Mouse (Mus musculus) CH12.LX (cell line): ENCODE results near the gene Zswim7. TPM values are rescaled to one million over a fixed set of nuclear protein-coding genes. Genes with fewer than 3 reads are reported as not detected.

Source experiments
- DNase-seq: peaks from one replicate; pipeline ENCODE4 v3.0.0-alpha.2; 2013; ENCODE audit errors: extremely low read depth
- H3K27ac ChIP-seq: 2 replicates; pipeline ENCODE4 v1.5.1; 2012; ENCODE audit warnings: low read depth, mild to moderate bottlenecking, control low read depth, moderate library complexity; ENCODE audit not compliant: insufficient read depth
- H3K27me3 ChIP-seq: replicated peaks from 2 replicates; pipeline ENCODE3; 2012; ENCODE audit warnings: inconsistent platforms
- H3K36me3 ChIP-seq, 2 experiments: replicated peaks in 1 of 2; 2 replicates each; pipeline versions ENCODE3 to v1.6.1; 2012; ENCODE audit warnings: inconsistent platforms in 1 of 2, low read length in 1 of 2, mild to moderate bottlenecking in 1 of 2, mixed read lengths in 1 of 2, moderate library complexity in 1 of 2; ENCODE audit not compliant: control insufficient read depth in 1 of 2, insufficient read depth in 1 of 2
- H3K4me1 ChIP-seq, 2 experiments: 2 replicates each; pipeline ENCODE4 v1.6.1; 2012; ENCODE audit warnings: inconsistent platforms in 1 of 2, moderate library complexity in 1 of 2; ENCODE audit not compliant: insufficient read depth in 2 of 2, control insufficient read depth in 1 of 2
- H3K4me2 ChIP-seq: 2 replicates; pipeline ENCODE4 v1.6.1; 2012; ENCODE audit warnings: low read depth, mild to moderate bottlenecking, control low read depth; ENCODE audit not compliant: poor library complexity, insufficient read depth, severe bottlenecking
- H3K4me3 ChIP-seq, 3 experiments: fragments of 150-350 bp in 1 of 3; sonication (generic) in 1 of 3; replicated peaks in 1 of 3; 2 replicates each; pipeline versions ENCODE3 to v1.5.1; 2011 to 2012; ENCODE audit warnings: low read depth in 2 of 3, low read length in 2 of 3, mild to moderate bottlenecking in 2 of 3, moderate library complexity in 2 of 3, control low read depth in 1 of 3, improper control_type of control experiment in 1 of 3, inconsistent platforms in 1 of 3, mixed read lengths in 1 of 3; ENCODE audit not compliant: poor library complexity in 1 of 3
- H3K79me2 ChIP-seq: replicated peaks from 2 replicates; pipeline ENCODE4 v1.6.1; 2012; ENCODE audit warnings: mild to moderate bottlenecking, moderate library complexity; ENCODE audit not compliant: control insufficient read depth, poor library complexity, insufficient read depth, severe bottlenecking; ENCODE audit errors: extremely low read depth
- H3K9ac ChIP-seq: 2 replicates; pipeline ENCODE4 v1.6.1; 2012; ENCODE audit warnings: low read depth, mild to moderate bottlenecking, control low read depth, moderate library complexity; ENCODE audit not compliant: insufficient read depth
- H3K9me3 ChIP-seq: replicated peaks from 2 replicates; pipeline ENCODE3; 2012; ENCODE audit warnings: low read length, inconsistent platforms, mixed read lengths
- BHLHE40 ChIP-seq: IDR thresholded peaks from 2 replicates; pipeline ENCODE4 v1.6.1; 2011; ENCODE audit warnings: mild to moderate bottlenecking, low read depth, low read length, improper control_type of control experiment
- E2F4 ChIP-seq: IDR thresholded peaks from 2 replicates; pipeline ENCODE4 v1.6.1; 2011; ENCODE audit warnings: low read depth, low read length, improper control_type of control experiment; ENCODE audit not compliant: insufficient replicate concordance
- EP300 ChIP-seq: IDR thresholded peaks from 2 replicates; pipeline ENCODE4 v1.6.1; 2011; ENCODE audit warnings: low read length, improper control_type of control experiment
- HCFC1 ChIP-seq: IDR thresholded peaks from 2 replicates; pipeline ENCODE4 v1.6.1; 2012; ENCODE audit warnings: low read depth, mild to moderate bottlenecking, inconsistent platforms, low read length, improper control_type of control experiment
- JUN ChIP-seq: IDR thresholded peaks from 2 replicates; pipeline ENCODE4 v1.6.1; 2011; ENCODE audit warnings: low read depth, mild to moderate bottlenecking, low read length, improper control_type of control experiment, moderate library complexity; ENCODE audit not compliant: insufficient read depth
- JUND ChIP-seq: conservative IDR thresholded peaks from 2 replicates; pipeline ENCODE4 v1.6.1; 2011; ENCODE audit warnings: low read depth, low read length, improper control_type of control experiment
- MAFK ChIP-seq: IDR thresholded peaks from 2 replicates; pipeline ENCODE4 v1.6.1; 2011; ENCODE audit warnings: low read length, improper control_type of control experiment; ENCODE audit not compliant: insufficient replicate concordance
- MEF2A ChIP-seq: IDR thresholded peaks from 2 replicates; pipeline ENCODE4 v1.6.1; 2014; ENCODE audit warnings: low read depth, mild to moderate bottlenecking, inconsistent platforms, low read length, improper control_type of control experiment, borderline replicate concordance
- MXI1 ChIP-seq: IDR thresholded peaks from 2 replicates; pipeline ENCODE4 v1.6.1; 2011; ENCODE audit warnings: mild to moderate bottlenecking, low read depth, low read length, improper control_type of control experiment
- MYC ChIP-seq: IDR thresholded peaks from 2 replicates; pipeline ENCODE4 v1.6.1; 2011; ENCODE audit warnings: low read depth, mild to moderate bottlenecking, improper control_type of control experiment, low read length
- POLR2A ChIP-seq: IDR thresholded peaks from 2 replicates; pipeline ENCODE4 v1.6.1; 2011; ENCODE audit warnings: low read depth, mild to moderate bottlenecking, improper control_type of control experiment, low read length
- RAD21 ChIP-seq: IDR thresholded peaks from 2 replicates; pipeline ENCODE4 v1.6.1; 2011; ENCODE audit warnings: low read depth, mild to moderate bottlenecking, low read length, improper control_type of control experiment, moderate library complexity
- SIN3A ChIP-seq: IDR thresholded peaks from 2 replicates; pipeline ENCODE4 v1.6.1; 2012; ENCODE audit warnings: low read length, improper control_type of control experiment, inconsistent platforms
- TCF12 ChIP-seq: IDR thresholded peaks from 2 replicates; pipeline ENCODE4 v1.6.1; 2014; ENCODE audit warnings: low read depth, mild to moderate bottlenecking, inconsistent platforms, low read length, improper control_type of control experiment
- UBTF ChIP-seq: IDR thresholded peaks from 2 replicates; pipeline ENCODE4 v1.6.1; 2012; ENCODE audit warnings: low read depth, mild to moderate bottlenecking, inconsistent platforms, low read length, improper control_type of control experiment, moderate library complexity
- ZC3H11A ChIP-seq: IDR thresholded peaks from 2 replicates; pipeline ENCODE4 v1.6.1; 2012; ENCODE audit warnings: low read depth, mild to moderate bottlenecking, inconsistent platforms, low read length, improper control_type of control experiment
- ZKSCAN1 ChIP-seq: IDR thresholded peaks from 2 replicates; pipeline ENCODE4 v1.6.1; 2012; ENCODE audit warnings: low read depth, inconsistent platforms, low read length, improper control_type of control experiment, borderline replicate concordance
- ZNF384 ChIP-seq: IDR thresholded peaks from 2 replicates; pipeline ENCODE4 v1.6.1; 2012; ENCODE audit warnings: low read depth, low read length, improper control_type of control experiment, inconsistent platforms
- dilution Hi-C: fragments of 300-500 bp; cut with MboI; formaldehyde crosslinking; loops from 2 replicates; pipeline ENCODE4 v1.14.3; 2020; ENCODE audit warnings: low sequenced_read_pairs; ENCODE audit not compliant: extremely low pct_unique_long_range_greater_than_20kb, extremely low pct_ligation_motif_present
- in situ Hi-C: fragments of 300-500 bp; cut with MboI; formaldehyde crosslinking; loops from 3 replicates; pipeline ENCODE4 v1.14.3; 2019; ENCODE audit warnings: low sequenced_read_pairs, low pct_ligation_motif_present, low pct_unique_long_range_greater_than_20kb, mixed read lengths
- polyA plus RNA-seq: library from polyadenylated mRNA; unstranded; fragments of >175 nt; gene quantifications from 2 replicates; pipeline ENCODE4 v1.2.1, GENCODE M21; 2012; ENCODE audit warnings: low read depth; ENCODE audit not compliant: insufficient read length
- total RNA-seq, 2 experiments: library from RNA; depleted of rRNA; stranded (reverse); fragments of 300-350 nt in 1 of 2; fragments of >200 nt in 1 of 2; gene quantifications; 2 replicates each; pipeline ENCODE4 v1.2.3; 2012 to 2014

Zswim7 gene
- total and polyA plus RNA-seq, 3 experiments = 44.2 to 62.5 (median 57.8) TPM

DNA sequence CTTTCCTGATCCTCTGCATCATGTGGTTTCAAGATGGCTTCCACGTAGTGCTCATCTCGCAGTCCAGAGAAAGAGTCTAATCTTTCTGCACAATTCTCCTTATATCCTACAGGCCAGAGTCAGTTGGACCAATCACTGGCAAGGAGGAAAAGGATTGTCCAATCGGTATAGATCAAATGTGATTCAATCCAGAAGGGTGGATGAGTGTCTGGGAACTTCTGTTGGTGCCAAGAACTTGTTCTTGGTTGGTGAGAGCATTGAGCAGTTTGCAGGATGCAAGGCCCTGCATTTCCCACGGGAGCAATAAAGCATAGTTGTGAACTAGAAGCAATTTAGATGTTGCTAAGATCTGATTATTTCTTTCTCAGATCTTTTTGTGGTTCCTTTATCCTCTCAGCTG is 36.7 kb downstream of the Zswim7 start:
- Histone ChIP-seq H3K79me2 (no peaks in the 10 kb centered on the region), H3K9me3 (peaks cover 20% of the 10 kb centered on the region), H3K4me1 (peaks cover 0 to 11% of the 10 kb centered on the region in 2 experiments; a peak in 2 of 4 replicates), H3K4me3 (no peak overlapping the region), H3K9ac (no peak overlapping the region), H3K27me3 (peaks cover 20% of the 10 kb centered on the region), H3K27ac (no peak overlapping the region), H3K4me2 (no peak overlapping the region), H3K36me3 (no peaks in the 10 kb centered on the region)
- no peak for DNase-seq
- in situ Hi-C loops (no loop called here), dilution Hi-C loops (no loop called here)
- TF ChIP-seq UBTF (no peak), ZC3H11A (no peak), RAD21 (no peak), JUND (no peak), MXI1 (no peak), HCFC1 (no peak), POLR2A (no peak), MYC (no peak), ZKSCAN1 (no peak), BHLHE40 (no peak), MEF2A (no peak), ZNF384 (no peak)

DNA sequence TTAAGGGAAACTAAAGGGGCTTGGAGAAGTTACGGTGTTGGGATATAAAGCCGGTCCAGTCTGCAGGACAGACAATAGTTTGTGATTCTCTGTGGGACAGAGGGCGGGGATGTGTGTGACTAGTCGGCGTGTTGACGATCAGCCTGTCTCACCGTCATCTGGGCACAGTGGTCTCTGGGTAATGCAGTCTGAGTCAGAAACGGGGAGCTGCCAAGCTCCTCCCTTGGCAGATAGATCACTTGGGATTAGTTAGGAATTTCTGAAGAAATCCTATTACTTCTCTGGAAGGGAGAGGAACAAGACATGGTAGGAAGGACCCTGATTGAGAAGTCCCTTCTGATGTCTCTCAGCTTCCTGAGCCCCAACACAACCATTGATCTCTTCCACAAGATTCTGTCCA is 37.3 kb downstream of the Zswim7 start:
- no peak overlapping the region for H3K4me2 ChIP-seq
- no peak overlapping the region for H3K27ac ChIP-seq
- TF ChIP-seq MXI1 (no peak), EP300 (no peak), JUN (no peak), MAFK (no peak), TCF12 (no peak), E2F4 (no peak), SIN3A (no peak)
- H3K27me3 ChIP-seq = peaks cover 14% of the 10 kb centered on the region
- H3K4me3 ChIP-seq = no peak overlapping the region
- DNase-seq = no peak
- in situ Hi-C loops (no loop called here), dilution Hi-C loops (no loop called here)
- H3K9me3 ChIP-seq = peaks cover 20% of the 10 kb centered on the region
- no peaks in the 10 kb centered on the region for H3K79me2 ChIP-seq
- no peaks in the 10 kb centered on the region for H3K36me3 ChIP-seq
- H3K9ac ChIP-seq = no peak overlapping the region
- H3K4me1 ChIP-seq = peaks cover under 1 to 5% of the 10 kb centered on the region in 2 experiments; a peak in 2 of 4 replicates
